Mouse (Mus musculus): ENCODE measurements around the gene Btbd18. TPM values are rescaled to one million over a fixed set of nuclear protein-coding genes. Genes with fewer than 3 reads are reported as not detected.

The Btbd18 gene
- polyA plus RNA-seq, 1 experiment: not detected

DNA sequence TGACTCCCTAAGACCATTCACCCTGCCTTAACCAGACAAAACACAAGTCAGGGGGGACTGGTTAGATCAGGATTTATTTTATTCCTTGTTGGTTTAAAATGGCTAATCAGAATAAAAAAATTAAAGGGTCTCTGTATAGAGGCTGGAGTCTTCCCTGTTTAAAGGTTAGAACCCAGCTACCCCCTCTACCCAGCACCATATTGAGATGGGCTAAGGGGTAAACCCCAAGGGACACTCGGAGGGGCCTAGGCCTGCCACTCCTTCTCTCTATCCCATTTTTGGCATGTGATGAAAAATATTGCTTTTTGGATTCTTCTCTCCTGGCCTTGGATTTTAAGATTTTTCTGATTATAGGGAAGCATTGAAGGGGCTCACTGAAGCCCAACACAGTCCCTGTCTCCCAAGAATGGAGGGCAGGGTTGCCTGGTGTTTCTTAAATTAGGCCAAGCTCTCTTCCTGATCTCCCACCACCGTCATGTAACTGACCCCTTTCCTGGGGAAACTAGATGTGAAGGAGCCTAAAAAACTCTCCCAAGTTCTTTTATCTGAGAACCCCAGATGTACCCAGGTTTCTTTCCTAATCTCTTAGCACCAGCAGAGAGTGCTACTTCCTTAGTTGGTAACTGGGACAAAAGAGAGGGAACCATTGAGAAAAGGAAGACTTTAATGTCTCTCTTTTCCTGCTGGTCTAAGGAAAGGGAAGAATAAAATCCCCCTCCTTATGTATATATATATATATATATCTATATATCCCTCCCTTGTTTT, 29.4 kb downstream of the Btbd18 start:
- Histone ChIP-seq H3K27me3 (ENCODE audit: control insufficient read depth, insufficient read depth, low read length) (no peaks in the 10 kb centered on the region), H3K4me3 (ENCODE audit: control insufficient read depth, insufficient read depth, low read length) (no peak overlapping the region), H3K36me3 (ENCODE audit: control insufficient read depth, insufficient read depth, low read length) (peaks cover 71% of the 10 kb centered on the region), H3K27ac (ENCODE audit: control insufficient read depth, insufficient read depth, low read length) (no peak overlapping the region), H3K4me1 (replicated peaks; ENCODE audit: control insufficient read depth, insufficient read depth, low read length) (no peaks in the 10 kb centered on the region)
- 97% methylated on average over 2 of the region's 2 CpGs for WGBS
- no peak for DNase-seq
- TF ChIP-seq POLR2A (IDR thresholded peaks at IDR 0.05; ENCODE audit: control insufficient read depth, extremely low read depth, insufficient read depth, low read length, poor library complexity) (no peak), CTCF (IDR thresholded peaks at IDR 0.05; ENCODE audit: borderline replicate concordance, control insufficient read depth, extremely low read depth, insufficient read depth, low read length, poor library complexity) (no peak)

DNA sequence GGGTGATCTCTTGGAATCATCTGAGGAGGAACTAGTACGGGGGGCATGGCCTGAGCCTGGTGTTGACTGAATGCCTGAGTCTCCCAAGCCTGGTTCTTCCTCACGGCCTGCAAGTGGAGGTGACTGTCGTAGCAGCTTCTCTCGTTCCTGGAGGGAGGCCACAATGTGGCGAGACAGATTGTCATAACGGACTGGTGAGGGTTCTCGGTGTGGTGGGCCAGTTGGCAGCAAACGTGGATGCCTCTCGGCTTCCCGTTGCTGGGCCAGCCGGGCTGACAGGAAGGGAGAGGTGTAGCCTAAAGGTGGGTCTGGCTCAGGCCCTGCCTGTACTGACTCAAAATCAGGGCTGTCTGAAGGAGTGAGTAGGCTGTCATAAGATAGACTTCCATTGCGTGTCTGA, 31.2 kb downstream of the Btbd18 start:
- no peaks in the 10 kb centered on the region for H3K27me3 ChIP-seq (ENCODE audit: control insufficient read depth, insufficient read depth, low read length)
- no peak for TF ChIP-seq CTCF (IDR thresholded peaks at IDR 0.05; ENCODE audit: borderline replicate concordance, control insufficient read depth, extremely low read depth, insufficient read depth, low read length, poor library complexity)
- TF ChIP-seq POLR2A (IDR thresholded peaks at IDR 0.05; ENCODE audit: control insufficient read depth, extremely low read depth, insufficient read depth, low read length, poor library complexity): no peak
- no peak overlapping the region for H3K4me3 ChIP-seq (ENCODE audit: control insufficient read depth, insufficient read depth, low read length)
- no peak overlapping the region for H3K27ac ChIP-seq (ENCODE audit: control insufficient read depth, insufficient read depth, low read length)
- no peak for DNase-seq
- peaks cover 84% of the 10 kb centered on the region for H3K36me3 ChIP-seq (ENCODE audit: control insufficient read depth, insufficient read depth, low read length)
- H3K4me1 ChIP-seq (replicated peaks; ENCODE audit: control insufficient read depth, insufficient read depth, low read length): no peaks in the 10 kb centered on the region
- 95% methylated on average over 12 of the region's 12 CpGs for WGBS

DNA sequence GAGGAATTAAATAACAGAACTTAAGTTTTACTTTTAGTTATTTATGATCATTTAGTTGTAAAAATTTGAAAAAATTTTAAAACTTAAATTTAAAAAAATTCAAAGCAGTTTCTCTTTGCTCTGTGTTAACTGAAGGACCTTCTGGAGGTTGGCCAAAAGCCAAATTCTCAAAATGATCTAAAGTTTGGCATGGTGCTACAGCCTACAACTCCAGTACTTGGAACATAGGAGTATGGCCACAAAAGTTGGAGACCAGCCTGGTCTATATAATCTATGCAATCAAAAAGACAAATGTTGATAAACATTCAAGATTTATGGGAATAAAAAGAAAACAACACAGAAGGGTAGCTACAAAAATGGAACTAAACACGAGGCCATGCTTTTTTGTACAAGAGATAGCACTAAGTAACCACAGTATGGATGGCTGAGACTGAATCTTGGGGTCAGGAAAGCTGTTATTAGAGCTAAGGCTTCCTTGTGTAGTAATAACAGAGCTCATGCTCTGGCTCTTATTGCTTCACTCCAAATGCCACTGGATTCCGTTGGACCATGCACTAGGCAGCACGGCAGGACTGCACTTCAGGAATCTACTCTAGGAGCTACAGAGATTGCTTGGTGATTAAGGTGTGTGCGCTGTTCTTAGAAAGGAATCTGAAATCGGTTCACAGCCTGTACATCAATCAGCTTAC, 36.3 kb downstream of the Btbd18 start:
- H3K4me1 ChIP-seq (replicated peaks; ENCODE audit: control insufficient read depth, insufficient read depth, low read length): no peaks in the 10 kb centered on the region
- no peaks in the 10 kb centered on the region for H3K27me3 ChIP-seq (ENCODE audit: control insufficient read depth, insufficient read depth, low read length)
- WGBS: 94% methylated on average over 5 of the region's 5 CpGs
- no peak overlapping the region for H3K4me3 ChIP-seq (ENCODE audit: control insufficient read depth, insufficient read depth, low read length)
- TF ChIP-seq CTCF (IDR thresholded peaks at IDR 0.05; ENCODE audit: borderline replicate concordance, control insufficient read depth, extremely low read depth, insufficient read depth, low read length, poor library complexity) (no peak), POLR2A (IDR thresholded peaks at IDR 0.05; ENCODE audit: control insufficient read depth, extremely low read depth, insufficient read depth, low read length, poor library complexity) (no peak)
- H3K36me3 ChIP-seq (ENCODE audit: control insufficient read depth, insufficient read depth, low read length): peaks cover 59% of the 10 kb centered on the region
- H3K27ac ChIP-seq (ENCODE audit: control insufficient read depth, insufficient read depth, low read length): no peak overlapping the region
- no peak for DNase-seq

DNA sequence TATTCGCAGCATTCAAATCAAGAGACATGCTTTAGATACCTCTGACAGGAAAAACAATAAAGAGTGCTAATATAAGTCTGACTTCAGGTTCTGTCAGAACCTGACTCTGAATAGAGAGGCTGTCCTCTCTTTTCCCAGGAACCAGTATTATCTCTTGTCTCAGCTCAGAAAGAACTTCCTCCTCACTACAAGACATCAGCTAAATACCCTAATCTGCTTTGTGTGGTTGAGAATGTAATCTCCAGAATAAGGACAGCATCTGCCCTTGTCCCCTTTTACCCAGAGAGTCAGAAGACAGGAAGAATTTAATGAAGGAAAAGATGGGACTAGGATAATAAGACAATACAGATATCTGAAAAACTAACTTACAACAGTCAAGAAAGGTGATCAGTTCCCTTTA, 44.6 kb downstream of the Btbd18 start:
- TF ChIP-seq CTCF (IDR thresholded peaks at IDR 0.05; ENCODE audit: borderline replicate concordance, control insufficient read depth, extremely low read depth, insufficient read depth, low read length, poor library complexity) (no peak), POLR2A (IDR thresholded peaks at IDR 0.05; ENCODE audit: control insufficient read depth, extremely low read depth, insufficient read depth, low read length, poor library complexity) (no peak)
- DNase-seq: no peak
- Histone ChIP-seq H3K4me3 (ENCODE audit: control insufficient read depth, insufficient read depth, low read length) (no peak overlapping the region), H3K4me1 (replicated peaks; ENCODE audit: control insufficient read depth, insufficient read depth, low read length) (no peaks in the 10 kb centered on the region), H3K36me3 (ENCODE audit: control insufficient read depth, insufficient read depth, low read length) (peaks cover 27% of the 10 kb centered on the region), H3K27me3 (ENCODE audit: control insufficient read depth, insufficient read depth, low read length) (no peaks in the 10 kb centered on the region), H3K27ac (ENCODE audit: control insufficient read depth, insufficient read depth, low read length) (no peak overlapping the region)
- WGBS: 97% methylated on average over 1 of the region's 1 CpGs

DNA sequence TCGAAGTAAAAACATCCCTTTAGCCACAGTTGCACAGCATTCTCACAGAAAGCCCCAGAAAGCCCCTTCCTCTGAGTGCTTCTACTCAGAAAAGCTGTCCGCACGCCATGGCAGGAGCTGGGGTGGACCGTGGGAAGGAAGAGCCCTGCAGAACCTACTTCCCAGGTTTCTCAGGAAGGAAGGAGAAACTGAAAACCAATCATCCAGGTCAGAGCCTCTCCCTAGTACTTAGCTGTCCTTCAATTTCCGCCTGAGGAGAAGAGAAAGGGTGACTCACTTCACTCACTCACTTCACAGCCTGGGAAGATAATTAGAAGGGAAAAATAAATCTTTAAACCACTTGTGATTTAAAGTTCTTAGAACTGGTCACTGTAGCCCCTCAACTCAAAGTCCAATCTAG, 45.5 kb downstream of the Btbd18 start:
- no peaks in the 10 kb centered on the region for H3K4me1 ChIP-seq (replicated peaks; ENCODE audit: control insufficient read depth, insufficient read depth, low read length)
- H3K4me3 ChIP-seq (ENCODE audit: control insufficient read depth, insufficient read depth, low read length): no peak overlapping the region
- no peaks in the 10 kb centered on the region for H3K27me3 ChIP-seq (ENCODE audit: control insufficient read depth, insufficient read depth, low read length)
- no peak overlapping the region for H3K27ac ChIP-seq (ENCODE audit: control insufficient read depth, insufficient read depth, low read length)
- peaks cover 32% of the 10 kb centered on the region for H3K36me3 ChIP-seq (ENCODE audit: control insufficient read depth, insufficient read depth, low read length)
- TF ChIP-seq POLR2A (IDR thresholded peaks at IDR 0.05; ENCODE audit: control insufficient read depth, extremely low read depth, insufficient read depth, low read length, poor library complexity) (no peak), CTCF (IDR thresholded peaks at IDR 0.05; ENCODE audit: borderline replicate concordance, control insufficient read depth, extremely low read depth, insufficient read depth, low read length, poor library complexity) (no peak)
- 93% methylated on average over 5 of the region's 5 CpGs for WGBS
- no peak for DNase-seq

DNA sequence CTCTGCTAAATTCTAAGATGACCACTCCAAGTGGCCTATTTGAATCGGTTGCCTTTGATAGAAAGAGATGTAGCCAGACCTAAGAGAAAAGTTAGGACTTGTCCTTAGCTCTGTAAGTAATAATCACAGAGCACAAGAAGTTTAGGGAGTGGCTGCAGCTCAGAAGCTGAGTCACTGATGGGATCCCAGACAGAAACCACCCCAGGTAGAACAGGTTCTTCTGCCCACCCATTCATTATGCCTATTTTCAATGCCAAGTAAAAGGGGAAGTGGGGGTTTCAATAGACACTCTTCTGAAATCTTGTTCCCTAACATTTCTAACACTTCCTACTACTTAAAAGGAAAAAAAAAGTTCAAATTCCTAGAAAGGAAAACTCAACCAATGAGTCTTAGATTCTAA, 46.4 kb downstream of the Btbd18 start:
- 94% methylated on average over 1 of the region's 1 CpGs for WGBS
- TF ChIP-seq POLR2A (IDR thresholded peaks at IDR 0.05; ENCODE audit: control insufficient read depth, extremely low read depth, insufficient read depth, low read length, poor library complexity) (no peak), CTCF (IDR thresholded peaks at IDR 0.05; ENCODE audit: borderline replicate concordance, control insufficient read depth, extremely low read depth, insufficient read depth, low read length, poor library complexity) (no peak)
- Histone ChIP-seq H3K36me3 (ENCODE audit: control insufficient read depth, insufficient read depth, low read length) (peaks cover 35% of the 10 kb centered on the region), H3K27ac (ENCODE audit: control insufficient read depth, insufficient read depth, low read length) (no peak overlapping the region), H3K27me3 (ENCODE audit: control insufficient read depth, insufficient read depth, low read length) (no peaks in the 10 kb centered on the region), H3K4me1 (replicated peaks; ENCODE audit: control insufficient read depth, insufficient read depth, low read length) (no peaks in the 10 kb centered on the region), H3K4me3 (ENCODE audit: control insufficient read depth, insufficient read depth, low read length) (no peak overlapping the region)
- no peak for DNase-seq
